Comparison of ENCODE assay signal across 9 mouse cellular contexts in the genomic region with DNA sequence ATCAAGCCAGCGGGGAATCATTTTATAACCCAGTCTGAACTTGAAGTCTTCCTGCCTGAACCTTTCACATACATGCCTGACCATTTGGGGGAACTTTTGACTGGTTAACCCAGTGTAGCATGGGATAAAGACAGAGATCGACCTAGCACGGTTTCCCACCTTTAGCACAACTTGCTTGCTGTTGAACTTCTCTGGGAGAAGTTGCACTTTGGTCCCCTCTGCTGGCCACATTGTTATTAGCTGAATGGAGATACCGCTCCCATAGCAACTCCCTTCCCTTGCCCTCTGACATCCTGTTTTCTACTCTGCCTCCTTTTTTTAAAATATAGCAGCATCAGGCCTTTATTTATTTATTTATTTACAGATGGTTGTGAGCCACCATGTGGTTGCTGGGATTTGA. TPM values are rescaled to one million over a fixed set of nuclear protein-coding genes. Genes with fewer than 3 reads are reported as not detected.
DNase-seq lines count a peak whose midpoint lies in the region; ATAC-seq and TF ChIP-seq lines count a peak whose summit lies in the region.
"Had no signal": no experiment of that assay in that cellular context is flagged by ENCODE, and none has a peak within 500 bp of the region (broad histone marks: within the 10 kb centered on the region; RNA-seq: fewer than 3 reads in every experiment).

No protein-coding gene starts in this region.

- no peaks in the 10 kb centered on the region for H3K9me3 ChIP-seq in intestine, postnatal 0 days (ENCODE audit: control insufficient read depth)

- H3K36me3 ChIP-seq in intestine, postnatal 0 days (ENCODE audit: control insufficient read depth, insufficient read depth), result peaks cover 3% of the 10 kb centered on the region; the same call in 1 of the 2 replicates

- no peaks in the 10 kb centered on the region for H3K27me3 ChIP-seq in intestine, postnatal 0 days (replicated peaks; ENCODE audit: control insufficient read depth, insufficient read depth, low read length)

- DNase-seq in ovary, postnatal 14 days (ENCODE audit: low spot score), result peak; percentile 72
- DNase-seq in ovary, postnatal 10 days (ENCODE audit: low spot score), result no peak
- peak; percentile 65 for DNase-seq in adrenal gland, adult 2 months
- peak; percentile 77 for DNase-seq in gastrocnemius, adult 18-20 months (ENCODE audit: low spot score)
- DNase-seq in lung, adult 18-20 months, result peak; percentile 68 to 78
- peak; percentile 31 for DNase-seq in right cerebral cortex, postnatal 25 days
- peak; percentile 60 to 79 for DNase-seq in urinary bladder, postnatal 4 days (ENCODE audit: low spot score in 2 of 2)

- 0 out of 2 replicates have a peak, but pooled peaks have one; percentile 18 for ATAC-seq in intestine, postnatal 0 days

- no peak overlapping the region for H3K9ac ChIP-seq in intestine, postnatal 0 days (ENCODE audit: low read depth, low read length)

- WGBS in intestine, postnatal 0 days, result 11% methylated on average over 4 of the region's 4 CpGs

- peak overlapping the region; percentile 65 for H3K4me2 ChIP-seq in intestine, postnatal 0 days (replicated peaks; ENCODE audit: low read depth)

- peak; percentile 89 for TF ChIP-seq CTCF in intestine, postnatal 0 days (IDR thresholded peaks at IDR 0.05; ENCODE audit: low read depth)

- no peak overlapping the region for H3K27ac ChIP-seq in intestine, postnatal 0 days (ENCODE audit: low read depth, low read length)

- H3K4me3 ChIP-seq in intestine, postnatal 0 days (ENCODE audit: low read depth, low read length), result peak overlapping the region; percentile 47; the same call in 1 of the 2 replicates

- H3K4me1 ChIP-seq in intestine, postnatal 0 days (replicated peaks; ENCODE audit: control insufficient read depth, insufficient read depth, low read length), result 0 out of 2 replicates have a peak, but pooled peaks cover 2% of the 10 kb centered on the region

RNA-seq across cellular contexts. Expression of a gene that starts 1.3 kb away (rescaled TPM):
- total RNA-seq in adrenal gland, adult 2 months (2021), result 1 to 10 TPM in 1 of 2 experiments, under 1 TPM in 1; 0.52 to 1.5 TPM
- 0.51 TPM in 1 of 2 replicates, not detected in the other for polyA plus RNA-seq in adrenal gland, adult 2 months (2012; rRNA removed)
- not detected for total RNA-seq in gastrocnemius, adult 18-20 months (2021)
- 398 and 402 TPM in 2 replicates for polyA plus RNA-seq in intestine, postnatal 0 days (2015; fragmentation: Nextera tagmentation; extraction: Ambion mirVana)

RNA-seq across cellular contexts. Expression of a gene that starts 8.0 kb away (rescaled TPM):
- under 1 TPM in 1 of 2 experiments, not detected in 1; 0.45 TPM for total RNA-seq in adrenal gland, adult 2 months (2021)
- polyA plus RNA-seq in adrenal gland, adult 2 months (2012; rRNA removed), result not detected in 2 replicates
- not detected for total RNA-seq in gastrocnemius, adult 18-20 months (2021)
- 0.25 and 0.31 TPM in 2 replicates for polyA plus RNA-seq in intestine, postnatal 0 days (2015; fragmentation: Nextera tagmentation; extraction: Ambion mirVana)
- polyA plus RNA-seq: gonadal fat pad, adult 2 months had no signal

RNA-seq across cellular contexts. Expression of a gene that starts 12.6 kb away (rescaled TPM):
- under 1 TPM in 1 of 2 experiments, not detected in 1; 0.23 TPM for total RNA-seq in adrenal gland, adult 2 months (2021)
- polyA plus RNA-seq in adrenal gland, adult 2 months (2012; rRNA removed), result 0.22 and 0.31 TPM in 2 replicates
- not detected for total RNA-seq in gastrocnemius, adult 18-20 months (2021)
- 0.30 and 0.82 TPM in 2 replicates for polyA plus RNA-seq in intestine, postnatal 0 days (2015; fragmentation: Nextera tagmentation; extraction: Ambion mirVana)
- polyA plus RNA-seq: gonadal fat pad, adult 2 months had no signal

RNA-seq across cellular contexts. Expression of a gene that starts 18.8 kb away (rescaled TPM):
- total RNA-seq in adrenal gland, adult 2 months (2021), result 100 to 1,000 TPM; 269 to 295 TPM
- 227 and 268 TPM in 2 replicates for polyA plus RNA-seq in adrenal gland, adult 2 months (2012; rRNA removed)
- total RNA-seq in gastrocnemius, adult 18-20 months (2021), result 100 to 1,000 TPM; 226 to 241 TPM
- 462 and 489 TPM in 2 replicates for polyA plus RNA-seq in intestine, postnatal 0 days (2015; fragmentation: Nextera tagmentation; extraction: Ambion mirVana)

RNA-seq across cellular contexts. Expression of a gene that starts 26.4 kb away (rescaled TPM):
- not detected for total RNA-seq in adrenal gland, adult 2 months (2021)
- not detected in 2 replicates for polyA plus RNA-seq in adrenal gland, adult 2 months (2012; rRNA removed)
- not detected for total RNA-seq in gastrocnemius, adult 18-20 months (2021)
- not detected in 2 replicates for polyA plus RNA-seq in intestine, postnatal 0 days (2015; fragmentation: Nextera tagmentation; extraction: Ambion mirVana)
- polyA plus RNA-seq: gonadal fat pad, adult 2 months had no signal
